Mouse (Mus musculus): ENCODE measurements around the gene Gm20388. TPM values are rescaled to one million over a fixed set of nuclear protein-coding genes. Genes with fewer than 3 reads are reported as not detected.

Gm20388 gene
- polyA plus RNA-seq, 1 experiment, result 18.7 TPM

DNA sequence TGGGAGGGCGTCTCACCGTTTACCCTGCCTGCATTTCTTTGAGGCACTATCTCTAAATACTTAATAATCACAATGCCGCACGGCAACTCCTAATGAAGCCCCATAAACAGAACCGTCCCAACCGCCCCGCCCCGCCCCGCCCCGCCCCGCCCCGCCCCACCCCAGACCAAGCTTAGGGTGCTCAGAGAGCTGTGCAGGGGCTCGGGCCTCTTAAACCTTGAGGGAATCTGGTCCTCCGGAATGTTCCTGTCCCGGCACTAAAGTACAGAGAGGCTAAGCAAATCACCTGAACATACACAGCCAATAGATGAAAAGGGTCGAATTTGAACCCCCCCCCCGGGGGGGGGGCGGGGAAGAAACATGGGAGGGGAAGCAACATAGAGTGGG is 1564.2 kb downstream of the Gm20388 start:
- Histone ChIP-seq H3K4me1 (ENCODE audit: control insufficient read depth, insufficient read depth, low read length) (peaks cover 3% of the 10 kb centered on the region; the same call in 1 of the 2 replicates), H3K27me3 (ENCODE audit: control insufficient read depth, insufficient read depth, low read length) (no peaks in the 10 kb centered on the region; the same call in 1 of the 2 replicates), H3K27ac (ENCODE audit: insufficient read depth, low read length) (no peak overlapping the region), H3K4me3 (replicated peaks; ENCODE audit: insufficient read depth, low read depth, low read length) (no peak overlapping the region)
- no peak for DNase-seq
- WGBS, result 8% methylated on average over 18 of the region's 18 CpGs
- no peak for TF ChIP-seq POLR2A (IDR thresholded peaks at IDR 0.05; ENCODE audit: borderline replicate concordance, insufficient read depth, low read length)
- TF ChIP-seq CTCF (IDR thresholded peaks at IDR 0.05; ENCODE audit: borderline replicate concordance, insufficient read depth, low read depth, low read length), result no peak

DNA sequence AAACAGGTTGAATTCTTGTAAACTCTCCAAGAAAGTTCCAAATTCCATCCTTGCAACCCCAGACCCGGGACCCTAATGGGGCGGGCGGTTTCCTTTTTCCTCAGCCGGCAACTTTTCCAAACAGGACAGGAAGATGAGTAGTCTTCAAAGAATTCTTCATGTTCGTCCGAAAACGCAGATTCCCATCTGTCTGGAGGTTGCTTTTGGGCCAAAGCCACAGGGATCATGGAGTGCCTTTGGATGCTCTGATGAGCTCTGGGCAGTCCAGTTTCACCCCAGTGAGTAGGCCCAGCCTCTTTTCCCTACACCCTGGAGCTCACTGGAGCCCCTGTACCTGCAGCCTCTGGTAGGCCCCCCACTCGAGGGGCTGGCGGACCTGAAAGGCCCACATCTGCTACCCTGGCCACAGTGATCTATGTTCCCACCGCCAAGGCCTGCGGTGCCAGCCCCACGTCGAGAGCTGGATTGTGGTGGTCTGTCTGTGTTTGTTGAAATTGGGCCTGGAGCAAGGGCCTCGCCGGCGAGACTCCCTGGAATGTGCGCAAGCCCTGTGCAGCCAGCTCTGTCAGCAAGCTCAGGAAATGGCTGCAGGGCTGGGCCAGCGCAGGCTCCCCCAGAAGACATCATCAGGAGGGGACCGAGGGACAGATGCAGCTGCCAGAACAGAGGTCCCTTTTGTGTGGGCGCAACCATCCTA is 1567.4 kb downstream of the Gm20388 start:
- Histone ChIP-seq H3K4me3 (replicated peaks; ENCODE audit: insufficient read depth, low read depth, low read length) (no peak overlapping the region), H3K4me1 (ENCODE audit: control insufficient read depth, insufficient read depth, low read length) (peaks cover 3% of the 10 kb centered on the region; the same call in 1 of the 2 replicates), H3K27ac (ENCODE audit: insufficient read depth, low read length) (no peak overlapping the region), H3K27me3 (ENCODE audit: control insufficient read depth, insufficient read depth, low read length) (no peaks in the 10 kb centered on the region; the same call in 1 of the 2 replicates)
- TF ChIP-seq POLR2A (IDR thresholded peaks at IDR 0.05; ENCODE audit: borderline replicate concordance, insufficient read depth, low read length) (no peak), CTCF (IDR thresholded peaks at IDR 0.05; ENCODE audit: borderline replicate concordance, insufficient read depth, low read depth, low read length) (no peak)
- 57% methylated on average over 20 of the region's 20 CpGs for WGBS
- no peak for DNase-seq

DNA sequence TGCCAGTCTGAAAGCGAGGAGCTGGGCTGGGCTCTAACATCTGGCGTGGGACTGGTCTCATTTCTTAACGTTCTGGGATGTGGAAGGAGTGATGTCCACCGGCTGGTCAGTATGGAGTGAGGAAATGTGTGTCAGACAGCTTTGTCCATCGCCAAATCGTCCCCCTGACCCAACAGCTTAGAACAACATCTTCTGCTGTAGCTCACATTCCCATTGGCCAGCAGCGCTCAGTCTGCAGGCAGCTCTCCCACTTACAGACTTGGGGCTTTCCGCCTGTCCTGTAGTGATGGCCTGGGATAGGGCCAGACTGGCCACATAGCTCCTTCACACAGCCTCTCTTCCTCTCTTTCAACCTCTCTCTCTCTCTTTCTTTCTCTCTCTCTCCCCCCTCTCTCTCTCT is 1568.5 kb downstream of the Gm20388 start:
- H3K4me1 ChIP-seq (ENCODE audit: control insufficient read depth, insufficient read depth, low read length), result peaks cover 2% of the 10 kb centered on the region; the same call in 1 of the 2 replicates
- WGBS, result 91% methylated on average over 8 of the region's 8 CpGs
- H3K27ac ChIP-seq (ENCODE audit: insufficient read depth, low read length), result no peak overlapping the region
- no peak for DNase-seq
- TF ChIP-seq POLR2A (IDR thresholded peaks at IDR 0.05; ENCODE audit: borderline replicate concordance, insufficient read depth, low read length), result no peak
- TF ChIP-seq CTCF (IDR thresholded peaks at IDR 0.05; ENCODE audit: borderline replicate concordance, insufficient read depth, low read depth, low read length), result no peak
- no peaks in the 10 kb centered on the region; the same call in 1 of the 2 replicates for H3K27me3 ChIP-seq (ENCODE audit: control insufficient read depth, insufficient read depth, low read length)
- no peak overlapping the region for H3K4me3 ChIP-seq (replicated peaks; ENCODE audit: insufficient read depth, low read depth, low read length)

DNA sequence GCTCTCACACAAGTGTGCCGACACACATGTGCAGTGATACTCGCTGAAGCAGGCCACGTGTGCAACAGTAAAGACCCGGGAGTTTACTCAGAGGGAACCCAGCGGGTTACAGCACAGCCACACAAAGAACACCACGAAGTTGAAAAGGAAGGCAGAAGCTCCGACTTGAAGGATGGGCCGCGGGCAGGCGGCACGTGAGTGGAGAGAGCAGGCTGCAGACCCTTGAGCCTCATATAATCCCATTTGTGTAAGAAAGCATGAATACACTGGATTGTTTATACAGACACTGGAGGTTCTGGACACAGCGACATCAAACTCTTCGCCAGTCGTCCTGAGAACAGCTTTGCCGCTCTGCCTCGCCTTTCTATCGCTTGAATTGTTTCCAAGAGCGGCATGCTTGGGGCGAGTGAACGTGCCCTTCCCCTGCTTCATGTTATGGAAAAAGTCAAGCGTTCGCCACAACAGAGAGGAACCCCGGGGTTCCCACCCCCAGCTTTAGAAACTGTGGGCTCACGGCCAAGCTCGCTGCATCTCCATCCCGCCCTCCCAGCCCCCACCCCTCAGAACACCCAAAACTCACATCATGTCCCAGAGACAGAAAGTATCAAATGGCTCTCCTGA is 1569.9 kb downstream of the Gm20388 start:
- Histone ChIP-seq H3K27me3 (ENCODE audit: control insufficient read depth, insufficient read depth, low read length) (no peaks in the 10 kb centered on the region), H3K4me3 (replicated peaks; ENCODE audit: insufficient read depth, low read depth, low read length) (no peak overlapping the region), H3K27ac (ENCODE audit: insufficient read depth, low read length) (no peak overlapping the region), H3K4me1 (ENCODE audit: control insufficient read depth, insufficient read depth, low read length) (no peaks in the 10 kb centered on the region; the same call in 1 of the 2 replicates)
- 7% methylated on average over 26 of the region's 26 CpGs for WGBS
- TF ChIP-seq POLR2A (IDR thresholded peaks at IDR 0.05; ENCODE audit: borderline replicate concordance, insufficient read depth, low read length) (no peak), CTCF (IDR thresholded peaks at IDR 0.05; ENCODE audit: borderline replicate concordance, insufficient read depth, low read depth, low read length) (no peak)
- DNase-seq, result no peak

DNA sequence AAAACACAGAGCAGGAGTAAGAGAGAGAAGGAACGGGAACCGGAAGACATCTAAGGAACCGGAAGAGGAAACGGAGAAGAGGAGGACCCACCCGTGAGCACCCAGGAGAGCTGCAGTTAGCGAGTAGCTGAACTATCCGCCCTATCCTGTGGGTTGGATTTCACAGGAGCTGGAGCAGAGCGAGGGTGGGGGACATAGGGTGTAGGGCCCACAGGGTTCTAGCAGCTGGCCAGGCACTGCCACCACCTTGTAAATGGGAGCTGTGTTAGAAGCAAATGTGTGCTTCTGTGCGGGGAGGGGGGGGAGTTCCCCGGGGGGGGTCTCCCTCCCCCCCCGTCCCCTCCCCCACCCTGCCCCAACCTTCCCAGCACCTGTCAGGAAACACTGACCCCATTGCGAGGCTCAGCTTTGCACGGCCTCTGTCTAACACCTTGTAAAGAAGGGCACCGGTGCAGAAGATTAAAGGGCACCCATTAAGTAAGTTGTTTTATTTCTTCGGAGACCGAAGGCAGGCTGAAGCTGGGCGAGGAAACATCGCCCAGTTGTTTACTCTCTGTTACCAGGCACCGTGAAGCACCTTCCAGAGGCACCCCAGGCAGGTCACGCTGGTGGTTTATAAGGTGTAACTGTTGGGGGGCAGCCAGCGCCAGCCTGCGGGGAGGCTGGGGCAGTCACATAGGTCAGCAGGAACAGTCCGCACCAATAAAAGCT is 1573.6 kb downstream of the Gm20388 start:
- TF ChIP-seq POLR2A (IDR thresholded peaks at IDR 0.05; ENCODE audit: borderline replicate concordance, insufficient read depth, low read length) (no peak), CTCF (IDR thresholded peaks at IDR 0.05; ENCODE audit: borderline replicate concordance, insufficient read depth, low read depth, low read length) (no peak)

DNA sequence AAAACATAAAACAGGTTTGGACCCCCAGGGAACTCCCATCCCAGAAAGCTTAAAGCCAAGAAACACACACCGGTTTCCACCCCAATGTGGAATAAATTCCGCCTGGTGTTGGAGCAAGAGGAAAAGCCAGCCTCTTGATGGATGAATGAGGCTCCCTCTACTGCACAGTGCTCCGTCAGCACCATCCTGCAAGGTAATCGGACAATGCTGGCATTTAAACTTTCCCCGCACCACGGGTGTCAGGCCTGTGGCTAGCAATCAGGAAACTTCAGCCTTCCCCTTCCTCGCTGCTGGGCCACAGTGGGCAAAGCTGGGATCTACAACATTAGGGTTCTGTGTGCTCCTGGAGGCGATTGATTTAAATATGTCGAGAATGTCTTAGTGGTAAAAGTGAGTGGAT is 1581.0 kb downstream of the Gm20388 start:
- no peak for TF ChIP-seq POLR2A (IDR thresholded peaks at IDR 0.05; ENCODE audit: borderline replicate concordance, insufficient read depth, low read length)
- no peak for TF ChIP-seq CTCF (IDR thresholded peaks at IDR 0.05; ENCODE audit: borderline replicate concordance, insufficient read depth, low read depth, low read length)
- no peak overlapping the region for H3K4me3 ChIP-seq (replicated peaks; ENCODE audit: insufficient read depth, low read depth, low read length)
- no peak overlapping the region for H3K27ac ChIP-seq (ENCODE audit: insufficient read depth, low read length)
- no peaks in the 10 kb centered on the region for H3K4me1 ChIP-seq (ENCODE audit: control insufficient read depth, insufficient read depth, low read length)
- 59% methylated on average over 9 of the region's 9 CpGs for WGBS
- DNase-seq, result no peak
- no peaks in the 10 kb centered on the region for H3K27me3 ChIP-seq (ENCODE audit: control insufficient read depth, insufficient read depth, low read length)

More for the DNA sequence above, 1573.6 kb downstream of the Gm20388 start:
- 79% methylated on average over 23 of the region's 23 CpGs for WGBS
- Histone ChIP-seq H3K4me1 (ENCODE audit: control insufficient read depth, insufficient read depth, low read length) (no peaks in the 10 kb centered on the region; the same call in 1 of the 2 replicates), H3K27me3 (ENCODE audit: control insufficient read depth, insufficient read depth, low read length) (no peaks in the 10 kb centered on the region), H3K4me3 (replicated peaks; ENCODE audit: insufficient read depth, low read depth, low read length) (no peak overlapping the region), H3K27ac (ENCODE audit: insufficient read depth, low read length) (no peak overlapping the region)
- no peak for DNase-seq

DNA sequence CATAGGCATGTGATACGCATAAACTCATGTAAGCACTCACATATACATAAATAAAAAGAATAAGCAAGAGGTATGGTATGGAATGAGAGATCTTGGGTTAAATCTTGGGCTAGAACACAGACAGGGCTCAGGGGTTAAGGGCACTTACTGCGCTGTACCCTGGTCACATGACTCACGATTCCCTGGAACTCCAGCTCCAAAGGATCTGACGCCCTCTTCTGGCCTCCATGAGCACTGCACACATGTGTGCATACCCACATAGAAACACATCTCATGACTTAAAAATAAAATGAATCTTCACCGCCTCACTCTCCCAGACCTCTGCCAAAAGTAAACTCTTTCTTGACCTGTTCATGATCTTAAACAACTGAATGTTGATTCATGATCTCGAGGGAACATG is 1587.0 kb downstream of the Gm20388 start:
- no peak for DNase-seq
- TF ChIP-seq POLR2A (IDR thresholded peaks at IDR 0.05; ENCODE audit: borderline replicate concordance, insufficient read depth, low read length), result no peak
- TF ChIP-seq CTCF (IDR thresholded peaks at IDR 0.05; ENCODE audit: borderline replicate concordance, insufficient read depth, low read depth, low read length), result peak; percentile 5; the same call in 1 of the 2 replicates
- Histone ChIP-seq H3K4me3 (replicated peaks; ENCODE audit: insufficient read depth, low read depth, low read length) (no peak overlapping the region), H3K27ac (ENCODE audit: insufficient read depth, low read length) (no peak overlapping the region), H3K27me3 (ENCODE audit: control insufficient read depth, insufficient read depth, low read length) (no peaks in the 10 kb centered on the region; the same call in 1 of the 2 replicates), H3K4me1 (ENCODE audit: control insufficient read depth, insufficient read depth, low read length) (no peaks in the 10 kb centered on the region)
- WGBS, result 88% methylated on average over 6 of the region's 6 CpGs
